Mouse (Mus musculus): ENCODE results near the gene Nphp1. TPM values are rescaled to one million over a fixed set of nuclear protein-coding genes. Genes with fewer than 3 reads are reported as not detected.

Nphp1 gene
- total and polyA plus RNA-seq, 3 experiments = 19.1 to 63.6 (median 37.1) TPM

DNA sequence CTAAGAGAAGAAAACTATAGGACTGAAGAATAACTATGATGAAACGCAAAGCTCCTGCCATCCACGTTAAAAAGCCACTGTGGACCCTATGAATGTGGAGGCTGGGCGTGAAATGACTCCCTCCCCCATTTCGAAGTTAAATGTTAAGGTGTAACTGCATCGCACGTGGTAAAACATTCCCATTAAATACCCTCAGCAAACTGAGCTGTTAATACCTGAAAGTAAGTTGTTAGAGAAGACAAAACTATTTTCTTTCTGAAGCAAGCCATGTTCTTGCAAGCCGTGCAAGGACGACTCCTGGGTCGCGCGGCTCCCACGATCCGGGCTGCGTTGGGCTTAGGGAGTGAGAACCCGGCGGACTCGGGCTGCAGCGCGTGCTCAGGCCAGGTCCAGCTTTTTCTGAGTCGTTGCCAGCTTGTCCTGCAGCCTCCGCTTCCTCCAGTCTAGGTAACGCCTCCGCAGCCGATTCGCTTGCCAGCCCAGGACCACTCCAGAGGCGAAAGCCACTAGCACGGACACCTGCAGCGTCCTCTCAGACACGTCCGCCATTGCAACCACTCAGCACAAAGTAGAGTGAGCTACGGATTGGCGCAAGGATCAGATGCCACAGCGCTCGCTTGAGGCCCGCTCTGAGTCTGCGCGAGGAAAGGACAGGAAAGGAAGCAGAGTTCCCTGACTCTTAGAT lies 3.4 kb upstream of the Nphp1 start, which contains the start of gene Mtln (continued):
- TF ChIP-seq KAT2A (conservative IDR thresholded peaks at IDR 0.05; ENCODE audit: low read depth, low read length) = no peak; the same call in 1 of the 2 replicates
- peak; percentile 89 for TF ChIP-seq TBP (IDR thresholded peaks at IDR 0.05; ENCODE audit: low read depth, low read length)

DNA sequence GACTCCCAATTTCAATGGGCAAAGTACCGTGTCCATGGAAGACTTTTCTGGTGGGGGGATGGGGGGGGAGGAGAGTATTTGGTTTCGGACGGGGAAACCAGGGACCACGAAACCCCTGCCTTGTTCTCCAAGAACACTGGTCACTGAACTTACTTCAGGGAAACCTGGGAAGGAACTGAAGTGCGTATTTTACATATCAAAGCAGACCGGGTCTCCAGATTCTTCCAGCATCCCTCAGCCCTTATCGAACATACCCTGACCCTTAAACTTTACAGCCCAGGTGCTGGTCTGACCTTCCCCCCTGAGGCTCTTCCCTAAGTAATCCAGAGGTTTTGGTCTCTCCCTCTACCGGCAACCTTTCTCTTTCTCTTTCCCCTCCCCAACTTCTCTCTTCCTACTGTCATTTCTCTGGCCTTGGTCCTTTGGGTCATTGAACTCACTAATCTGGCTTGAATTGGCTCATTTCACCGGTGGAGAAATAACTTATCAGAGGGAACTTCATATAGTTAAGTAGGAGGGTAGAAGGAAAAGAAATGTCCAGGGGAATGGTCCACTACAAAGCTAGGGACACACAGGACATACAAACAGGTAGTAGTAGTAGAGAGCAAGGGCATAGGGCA lies 1.1 kb upstream of the Nphp1 start:
- H3K9ac ChIP-seq (ENCODE audit: control insufficient read depth, low read depth, low read length, poor library complexity, severe bottlenecking) = peak overlapping the region; percentile 82
- peak overlapping the region; percentile 60 to 79 for H3K4me3 ChIP-seq (ENCODE audit: control insufficient read depth in 1 of 2, insufficient read depth in 1 of 2, low read depth in 2 of 2, low read length in 2 of 2)
- no peaks in the 10 kb centered on the region for H3K27me3 ChIP-seq (ENCODE audit: control insufficient read depth in 1 of 2, insufficient read depth in 2 of 2, low read length in 2 of 2)
- peaks cover 0 to 15% of the 10 kb centered on the region in 2 experiments; a peak in 2 of 4 replicates for H3K36me3 ChIP-seq (ENCODE audit: control insufficient read depth in 1 of 2, insufficient read depth in 2 of 2, low read length in 2 of 2)
- H3K9me3 ChIP-seq (replicated peaks; ENCODE audit: insufficient read depth, low read length) = no peaks in the 10 kb centered on the region
- peaks cover 3 to 15% of the 10 kb centered on the region in 2 experiments for H3K4me1 ChIP-seq (ENCODE audit: control insufficient read depth in 1 of 2, insufficient read depth in 2 of 2, low read length in 2 of 2)
- H3K79me2 ChIP-seq (ENCODE audit: control insufficient read depth, insufficient read depth, low read length, poor library complexity) = peaks cover 18% of the 10 kb centered on the region
- DNase-seq (ENCODE audit: low read depth, low spot score) = no peak
- peak overlapping the region; percentile 87 for H3K27ac ChIP-seq (ENCODE audit: control insufficient read depth, low read depth, low read length)
- no peak for TF ChIP-seq EP300 (IDR thresholded peaks at IDR 0.05; ENCODE audit: low read depth in 1 of 2, low read length in 2 of 2)
- no peak for TF ChIP-seq MYB (IDR thresholded peaks at IDR 0.05; ENCODE audit: low read depth, low read length)
- TF ChIP-seq NRF1 (IDR thresholded peaks at IDR 0.05; ENCODE audit: insufficient read depth, low read depth, low read length, poor library complexity, severe bottlenecking) = no peak
- no peak for TF ChIP-seq SMC3 (IDR thresholded peaks at IDR 0.05; ENCODE audit: low read depth, low read length)

DNA sequence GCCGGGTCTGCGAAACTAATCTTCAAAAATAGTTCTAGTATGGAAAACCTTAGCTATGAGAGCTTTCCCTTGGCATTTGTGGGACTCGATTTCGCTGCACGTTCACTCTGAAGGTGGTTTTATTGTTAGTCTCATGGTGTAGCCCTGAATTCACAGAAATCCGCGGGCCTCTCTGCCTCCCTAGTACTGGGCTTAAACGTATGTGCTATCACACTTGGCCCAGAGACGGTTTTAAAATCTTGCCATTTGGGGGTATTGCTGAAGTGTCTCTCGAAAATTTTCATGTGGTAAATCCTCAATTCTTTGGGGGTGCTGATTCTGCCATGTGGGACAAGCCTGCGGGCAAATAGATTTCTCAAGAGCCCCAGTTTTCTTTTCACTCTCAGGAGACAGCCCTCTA lies 441 bp upstream of the Nphp1 start:
- peaks cover 0 to 15% of the 10 kb centered on the region in 2 experiments; a peak in 2 of 4 replicates for H3K36me3 ChIP-seq (ENCODE audit: control insufficient read depth in 1 of 2, insufficient read depth in 2 of 2, low read length in 2 of 2)
- peak overlapping the region; percentile 87 for H3K27ac ChIP-seq (ENCODE audit: control insufficient read depth, low read depth, low read length)
- H3K27me3 ChIP-seq (ENCODE audit: control insufficient read depth in 1 of 2, insufficient read depth in 2 of 2, low read length in 2 of 2) = no peaks in the 10 kb centered on the region
- peaks cover 18% of the 10 kb centered on the region for H3K79me2 ChIP-seq (ENCODE audit: control insufficient read depth, insufficient read depth, low read length, poor library complexity)
- peaks cover 3 to 15% of the 10 kb centered on the region in 2 experiments for H3K4me1 ChIP-seq (ENCODE audit: control insufficient read depth in 1 of 2, insufficient read depth in 2 of 2, low read length in 2 of 2)
- H3K9ac ChIP-seq (ENCODE audit: control insufficient read depth, low read depth, low read length, poor library complexity, severe bottlenecking) = peak overlapping the region; percentile 82
- H3K9me3 ChIP-seq (replicated peaks; ENCODE audit: insufficient read depth, low read length) = no peaks in the 10 kb centered on the region
- peak; percentile 55 for DNase-seq (ENCODE audit: low read depth, low spot score)
- peak overlapping the region; percentile 60 to 79 for H3K4me3 ChIP-seq (ENCODE audit: control insufficient read depth in 1 of 2, insufficient read depth in 1 of 2, low read depth in 2 of 2, low read length in 2 of 2)
- TF ChIP-seq SIN3A (IDR thresholded peaks at IDR 0.05; ENCODE audit: low read length) (peak; percentile 31; the same call in 1 of the 2 replicates), MXI1 (IDR thresholded peaks at IDR 0.05; ENCODE audit: low read depth, low read length) (no peak), HCFC1 (IDR thresholded peaks at IDR 0.05; ENCODE audit: low read depth, low read length) (no peak), CTCF (IDR thresholded peaks at IDR 0.05 in 2 of 3, conservative IDR thresholded peaks at IDR 0.05 in 1 of 3; ENCODE audit: control insufficient read depth in 1 of 3, insufficient read depth in 1 of 3, low read depth in 2 of 3, low read length in 3 of 3, poor library complexity in 1 of 3, severe bottlenecking in 1 of 3) (no peak), MAX (IDR thresholded peaks at IDR 0.05; ENCODE audit: low read length) (no peak), ZKSCAN1 (IDR thresholded peaks at IDR 0.05; ENCODE audit: low read depth, low read length) (no peak), NRF1 (IDR thresholded peaks at IDR 0.05; ENCODE audit: insufficient read depth, low read depth, low read length, poor library complexity, severe bottlenecking) (no peak), RAD21 (IDR thresholded peaks at IDR 0.05; ENCODE audit: low read depth, low read length) (no peak), POLR2AphosphoS2 (IDR thresholded peaks at IDR 0.05; ENCODE audit: low read length) (no peak), E2F4 (IDR thresholded peaks at IDR 0.05; ENCODE audit: borderline replicate concordance, low read depth, low read length) (no peak), ZNF384 (IDR thresholded peaks at IDR 0.05; ENCODE audit: low read depth, low read length) (no peak), MAFK (IDR thresholded peaks at IDR 0.05; ENCODE audit: borderline replicate concordance, low read depth, low read length) (no peak), CHD2 (IDR thresholded peaks at IDR 0.05; ENCODE audit: low read length) (no peak), ZMIZ1 (IDR thresholded peaks at IDR 0.05; ENCODE audit: low read depth, low read length) (no peak), TAL1 (IDR thresholded peaks at IDR 0.05; ENCODE audit: low read length) (no peak), EP300 (IDR thresholded peaks at IDR 0.05; ENCODE audit: low read depth in 1 of 2, low read length in 2 of 2) (no peak), CHD1 (IDR thresholded peaks at IDR 0.05; ENCODE audit: low read depth, low read length) (no peak), BHLHE40 (IDR thresholded peaks at IDR 0.05; ENCODE audit: borderline replicate concordance, low read depth, low read length) (0 out of 2 replicates have a peak, but pooled peaks have one; percentile 1), ZC3H11A (IDR thresholded peaks at IDR 0.05; ENCODE audit: low read depth, low read length) (no peak), KAT2A (conservative IDR thresholded peaks at IDR 0.05; ENCODE audit: low read depth, low read length) (no peak), SMC3 (IDR thresholded peaks at IDR 0.05; ENCODE audit: low read depth, low read length) (no peak), POLR2A (IDR thresholded peaks at IDR 0.05; ENCODE audit: control insufficient read depth in 1 of 2, insufficient read depth in 1 of 2, low read depth in 1 of 2, low read length in 2 of 2, poor library complexity in 1 of 2) (peak in 1 of 2 experiments; percentile 24; a peak in 1 of 4 replicates), MYB (IDR thresholded peaks at IDR 0.05; ENCODE audit: low read depth, low read length) (no peak), MAZ (IDR thresholded peaks at IDR 0.05; ENCODE audit: low read depth, low read length) (no peak), TBP (IDR thresholded peaks at IDR 0.05; ENCODE audit: low read depth, low read length) (peak; percentile 58; the same call in 1 of the 2 replicates), UBTF (IDR thresholded peaks at IDR 0.05; ENCODE audit: borderline replicate concordance, insufficient read depth, low read depth, low read length) (no peak), MYC (IDR thresholded peaks at IDR 0.05; ENCODE audit: low read depth, low read length) (no peak)

All from MEL (cell line).